Mouse (Mus musculus) natural killer cell, adult 2 months (primary cell): ENCODE measurements at regions not wholly inside any gene's neighbourhood (a gene's known extent, or its start where the extent isn't known, plus 50 kb on each side); places are given as distances from the start of the nearest gene placed in this dataset.

Experiments used
- DNase-seq, 2 experiments: peaks; one replicate each; pipeline ENCODE4 v3.0.0; 2022; ENCODE audit warnings: low spot score in 2 of 2

DNA sequence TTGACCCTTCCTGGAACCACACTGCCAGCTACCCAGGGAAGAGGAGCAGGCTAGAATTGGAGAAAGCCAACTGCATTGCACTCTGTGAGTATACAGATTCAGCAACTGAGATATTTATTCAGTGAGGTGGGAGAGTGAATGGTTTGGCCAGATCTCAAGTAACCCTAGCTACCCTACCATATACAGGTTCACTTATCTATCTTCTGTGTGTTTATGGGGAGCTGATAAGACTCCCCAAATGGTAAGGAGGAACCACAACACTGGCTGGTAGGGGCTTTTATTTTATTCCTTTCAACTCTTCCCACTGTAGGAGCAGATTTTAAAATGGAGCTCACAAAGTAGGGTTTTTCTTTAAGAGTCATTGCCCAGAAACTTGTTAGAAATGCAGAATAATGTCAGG, 62.9 kb downstream of the Arrdc3 start:
- no peak for DNase-seq

GRCm38 (mm10) chr13:80947705-80948104, 64.5 kb downstream of the Arrdc3 start:
- no peak for DNase-seq

DNA sequence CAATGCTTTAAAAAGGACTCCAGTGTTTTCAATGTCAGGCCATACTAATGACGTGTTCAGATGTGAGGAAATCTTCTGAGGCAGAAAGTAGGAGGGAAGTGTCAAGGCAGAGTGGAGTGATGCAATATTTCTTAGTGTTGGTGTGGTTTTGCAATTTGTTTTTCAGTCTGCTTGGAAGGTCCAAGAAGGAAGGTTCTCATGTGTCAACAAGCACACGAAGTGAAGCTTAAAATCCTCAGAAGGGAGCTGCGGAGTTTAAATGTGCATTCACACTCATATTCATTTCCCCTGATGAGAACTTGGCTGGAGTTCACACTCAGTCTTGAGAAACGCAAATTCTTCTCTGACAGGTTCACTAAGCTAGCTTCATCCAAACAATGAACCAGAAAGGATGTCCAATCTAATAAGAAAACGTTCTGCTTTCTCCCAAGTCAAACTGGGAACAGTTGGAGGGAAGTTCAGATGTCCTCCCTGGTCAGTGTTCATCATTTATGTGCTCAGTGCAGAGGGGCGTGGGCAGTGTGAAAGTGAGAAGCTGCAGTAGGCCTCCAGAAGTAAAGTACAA, 66.0 kb downstream of the Arrdc3 start:
- no peak for DNase-seq

- no peak for DNase-seq
Measured at GRCm38 (mm10) chr13:80950239-80950638, 67.1 kb downstream of the Arrdc3 start.

DNA sequence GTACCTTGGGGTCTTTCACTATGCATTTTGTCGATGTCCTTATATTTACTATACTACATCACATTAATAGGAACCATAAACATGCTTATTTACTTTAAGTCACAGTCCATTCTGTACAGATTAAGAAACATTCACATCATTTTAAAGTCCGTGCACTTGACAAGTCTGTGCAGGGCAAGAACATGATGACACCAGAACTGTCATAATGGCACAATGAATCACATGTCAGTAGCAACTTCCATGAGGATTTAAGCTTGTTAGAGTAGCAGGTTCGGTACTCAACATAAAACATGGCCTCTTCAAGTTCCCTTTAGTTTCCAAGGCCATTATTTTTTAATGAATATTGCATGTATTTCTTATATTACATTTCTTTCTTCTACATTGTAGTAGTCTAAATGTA, 67.6 kb downstream of the Arrdc3 start:
- DNase-seq: no peak

- no peak for DNase-seq
Measured at GRCm38 (mm10) chr13:80951327-80951726, 68.1 kb downstream of the Arrdc3 start.

DNA sequence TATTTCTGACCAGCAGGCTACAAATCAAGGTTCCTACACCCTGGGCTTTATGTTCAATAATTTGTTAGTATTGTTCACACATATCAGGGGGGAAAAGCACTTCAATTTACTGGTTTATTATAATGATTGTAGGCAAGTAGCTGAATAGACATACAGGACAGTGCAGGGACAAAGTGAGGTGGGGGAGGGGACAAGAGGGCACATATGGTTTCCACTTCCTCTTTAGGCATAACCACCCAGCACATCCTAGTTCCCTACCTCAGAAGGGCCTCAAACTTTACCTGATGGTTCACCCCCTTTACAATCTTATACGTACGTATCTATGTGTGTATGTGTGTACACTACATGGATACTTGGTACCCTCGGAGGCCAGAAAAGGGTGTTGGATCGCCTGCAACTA, 69.7 kb downstream of the Arrdc3 start:
- DNase-seq: no peak

DNA sequence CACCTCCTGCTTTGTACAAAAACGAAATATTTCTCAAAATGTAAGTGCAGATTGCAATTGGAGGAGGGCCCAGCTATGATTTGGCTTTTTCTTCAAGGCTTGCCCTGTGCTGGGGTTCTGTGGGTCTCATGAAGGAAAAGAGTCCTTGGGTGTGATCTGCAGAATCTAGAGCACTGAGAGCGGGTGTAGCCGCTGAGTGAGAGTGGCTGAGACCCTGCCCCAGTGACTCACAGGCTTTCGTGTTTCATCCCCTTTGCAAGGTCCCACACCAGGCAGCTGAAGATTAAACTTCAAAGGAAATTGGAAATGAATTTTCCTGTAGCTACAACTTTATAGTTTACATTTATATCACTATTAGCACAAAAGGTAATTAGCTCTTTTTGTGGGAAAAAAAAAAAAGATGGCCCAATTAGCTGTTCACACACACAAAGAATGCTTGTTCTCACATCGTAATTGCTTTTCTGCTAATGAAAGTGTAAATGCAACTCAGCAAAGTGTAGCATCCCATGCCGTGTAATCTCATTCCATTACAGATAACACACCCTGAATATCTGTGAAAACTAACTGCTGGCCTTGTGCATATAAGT, 71.0 kb downstream of the Arrdc3 start:
- DNase-seq: no peak

DNA sequence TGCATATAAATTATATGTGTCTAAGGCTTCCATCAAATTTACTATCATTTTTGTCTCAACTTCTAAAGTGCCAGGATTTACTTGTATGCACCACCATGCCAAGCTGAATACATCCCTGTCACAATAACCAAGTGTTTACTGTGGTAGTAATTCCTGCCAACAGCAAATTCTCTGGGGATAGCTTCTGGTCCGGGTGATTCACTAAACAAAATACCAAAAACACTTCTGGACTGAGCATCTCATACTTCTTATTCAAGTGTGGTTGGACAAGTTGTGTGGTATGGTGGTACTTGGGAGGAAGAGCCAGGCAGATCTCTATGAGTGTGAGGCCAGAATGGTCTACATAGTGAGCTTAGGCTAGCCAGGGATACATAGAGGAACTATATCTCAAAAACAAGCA, 73.8 kb downstream of the Arrdc3 start:
- no peak for DNase-seq

DNA sequence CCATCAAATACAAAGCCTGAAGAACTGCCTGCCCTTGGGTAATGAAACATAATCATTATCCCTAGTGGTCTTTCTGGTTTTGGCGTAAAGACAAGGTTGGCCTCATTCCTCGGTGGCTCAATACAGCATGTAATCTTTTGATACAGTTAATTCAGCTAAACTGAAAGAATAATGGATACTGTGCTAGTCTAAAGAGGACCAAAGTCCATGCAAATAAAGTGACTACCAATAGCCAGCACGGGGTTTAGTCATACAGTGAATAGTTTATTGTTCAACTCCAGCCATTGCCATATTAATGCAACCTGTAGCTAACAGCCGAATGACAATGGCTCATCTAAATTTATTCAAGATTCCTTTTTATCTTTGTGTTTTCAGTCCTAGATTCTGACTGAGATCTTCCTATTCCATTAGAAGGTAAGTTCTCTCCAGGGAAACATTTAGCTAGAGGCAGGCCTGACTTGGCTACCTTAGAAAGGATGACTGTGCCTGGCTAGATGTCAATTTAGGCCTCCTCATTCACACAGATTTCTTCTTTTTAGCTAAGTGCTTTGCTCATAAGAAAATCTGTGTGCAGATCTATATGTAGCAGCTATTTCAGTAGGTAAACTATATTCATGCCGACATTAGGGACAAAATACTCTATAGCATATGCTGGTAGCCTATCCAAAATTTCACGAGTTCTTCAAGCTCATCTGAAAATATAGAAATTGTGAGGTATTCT, 74.4 kb downstream of the Arrdc3 start:
- no peak for DNase-seq

- no peak for DNase-seq
Measured at GRCm38 (mm10) chr13:80959763-80960162, 76.6 kb downstream of the Arrdc3 start.

DNA sequence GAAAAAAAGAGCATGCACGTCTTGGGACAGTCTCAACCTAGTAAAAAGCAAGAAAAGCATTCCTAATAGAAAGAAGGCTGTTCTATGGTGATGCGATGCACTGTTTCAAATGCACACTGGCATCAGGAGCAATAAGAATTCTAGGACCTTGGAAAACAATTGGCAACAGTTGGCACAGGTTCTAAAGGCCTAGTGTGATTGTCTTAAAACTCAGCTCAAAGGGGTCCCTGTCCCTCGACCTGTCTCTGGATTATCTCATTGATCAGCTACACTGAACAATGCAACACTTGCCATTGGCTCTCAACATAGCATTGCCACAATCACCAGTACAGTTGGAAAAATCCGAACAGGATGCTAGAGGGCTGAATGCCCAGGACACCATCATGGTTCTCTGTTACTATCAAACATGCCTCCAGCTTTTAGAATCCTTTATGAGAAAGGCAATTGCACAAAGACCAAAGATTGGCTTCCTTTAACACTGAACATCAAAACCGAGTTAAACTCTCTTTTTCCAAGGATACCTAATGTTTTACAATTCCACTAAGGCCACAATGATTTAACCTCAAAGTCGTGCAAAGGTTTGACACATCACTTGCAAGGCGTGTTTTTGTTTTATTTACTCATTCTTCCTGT, 78.9 kb downstream of the Arrdc3 start:
- no peak for DNase-seq

DNA sequence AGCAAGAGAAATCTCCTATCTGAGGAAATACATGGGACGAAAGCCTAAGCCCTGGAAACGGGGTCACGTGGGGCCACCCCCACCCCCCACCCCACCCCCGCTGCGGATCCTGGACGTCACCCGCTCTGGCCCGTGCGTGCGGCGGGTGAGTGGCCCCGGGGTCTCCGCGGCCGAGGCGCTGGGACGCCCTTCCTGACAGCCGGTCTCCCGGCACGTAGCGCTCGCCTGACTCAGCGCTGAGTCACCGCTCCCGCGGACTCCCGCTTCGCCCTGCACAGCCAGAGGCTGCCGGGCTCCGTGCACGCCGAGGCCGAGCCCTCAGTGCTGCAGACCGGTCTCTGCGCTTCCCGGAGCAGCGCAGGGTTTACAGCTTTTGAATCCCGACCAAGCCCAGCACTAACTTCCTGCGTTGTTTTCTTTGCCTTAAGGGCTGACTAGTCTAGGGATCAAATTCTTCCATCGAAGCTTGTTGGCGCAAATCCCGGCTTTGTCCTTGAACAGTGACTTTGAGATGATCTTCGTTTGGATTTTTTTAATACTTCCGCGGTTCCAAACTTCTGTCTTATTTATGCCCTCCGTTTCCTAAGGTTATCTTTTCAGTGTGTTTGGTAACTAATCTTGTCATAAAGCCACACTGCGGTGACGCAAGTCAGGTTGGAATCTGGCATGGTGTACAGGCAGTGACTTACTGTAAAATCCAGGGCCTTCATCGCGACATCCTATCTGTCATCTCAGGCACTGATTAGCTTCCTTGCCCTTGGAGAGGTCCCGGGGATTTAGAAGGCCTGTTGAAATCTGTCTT, 79.8 kb downstream of the Arrdc3 start:
- DNase-seq: peak; percentile 43 to 52

- DNase-seq: no peak
Measured at GRCm38 (mm10) chr13:80963591-80963940, 80.4 kb downstream of the Arrdc3 start.

- no peak for DNase-seq
Measured at GRCm38 (mm10) chr13:80971664-80972063, 88.5 kb downstream of the Arrdc3 start.

DNA sequence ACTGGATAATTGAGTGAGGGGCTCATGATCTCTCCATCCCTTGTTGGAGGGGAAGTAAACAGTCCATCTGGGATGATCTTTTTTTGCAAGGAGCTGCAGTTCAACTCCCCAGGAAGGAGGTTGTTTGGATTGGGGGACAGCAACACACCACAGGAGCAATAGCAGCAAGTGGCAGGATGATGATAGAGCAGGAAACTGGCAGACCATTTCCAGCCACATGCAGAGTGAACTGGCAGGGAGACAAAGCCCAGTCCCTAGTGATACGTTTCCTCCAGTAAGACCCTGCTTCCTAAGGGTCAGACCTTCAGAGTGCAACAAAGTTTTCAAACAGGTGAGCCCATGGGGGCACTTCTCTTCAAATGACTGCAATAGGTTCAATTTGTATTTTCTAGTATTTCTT, 91.2 kb downstream of the Arrdc3 start:
- DNase-seq: no peak

DNA sequence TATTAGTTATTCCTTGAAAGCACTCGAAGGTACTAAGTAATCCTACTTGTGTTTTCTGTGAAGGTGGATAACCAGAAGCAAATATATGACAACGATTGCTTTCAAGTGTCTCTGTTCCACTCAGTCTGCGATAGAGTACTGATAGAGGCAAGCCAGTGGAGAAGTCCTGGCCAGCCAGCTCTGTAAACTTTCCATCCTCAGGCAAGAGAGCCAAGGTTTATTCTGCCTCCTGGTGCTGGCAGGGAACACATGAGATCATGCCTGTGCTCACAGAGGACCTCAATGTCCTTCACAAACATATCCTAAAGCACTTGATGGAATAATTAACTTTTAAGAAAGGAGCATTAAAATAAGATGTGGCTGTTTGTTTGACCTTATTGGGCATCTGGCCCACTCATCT, 94.1 kb downstream of the Arrdc3 start:
- no peak for DNase-seq

GRCm38 (mm10) chr13:80981201-80981600, 98.0 kb downstream of the Arrdc3 start:
- DNase-seq: no peak

GRCm38 (mm10) chr13:80986657-80987056, 103.5 kb downstream of the Arrdc3 start:
- DNase-seq: no peak

DNA sequence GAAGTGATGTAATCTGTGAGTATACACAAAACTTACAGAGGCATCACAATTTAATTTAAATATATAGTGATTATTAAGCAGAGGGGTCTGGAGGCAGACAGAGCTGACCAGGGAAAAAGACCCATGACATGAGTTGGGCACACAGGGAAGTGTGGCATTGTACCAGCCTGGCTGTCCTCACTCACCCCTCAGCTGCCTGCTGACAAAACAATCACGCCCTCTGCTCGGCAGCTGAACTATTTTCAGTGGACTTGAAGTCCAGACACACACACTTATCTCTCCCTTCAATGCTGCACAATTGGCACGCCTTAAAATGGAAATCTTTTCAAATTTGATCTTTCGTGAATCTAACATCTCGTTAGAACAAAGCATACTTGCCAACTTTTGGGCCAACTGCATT, 106.6 kb downstream of the Arrdc3 start:
- DNase-seq: no peak

DNA sequence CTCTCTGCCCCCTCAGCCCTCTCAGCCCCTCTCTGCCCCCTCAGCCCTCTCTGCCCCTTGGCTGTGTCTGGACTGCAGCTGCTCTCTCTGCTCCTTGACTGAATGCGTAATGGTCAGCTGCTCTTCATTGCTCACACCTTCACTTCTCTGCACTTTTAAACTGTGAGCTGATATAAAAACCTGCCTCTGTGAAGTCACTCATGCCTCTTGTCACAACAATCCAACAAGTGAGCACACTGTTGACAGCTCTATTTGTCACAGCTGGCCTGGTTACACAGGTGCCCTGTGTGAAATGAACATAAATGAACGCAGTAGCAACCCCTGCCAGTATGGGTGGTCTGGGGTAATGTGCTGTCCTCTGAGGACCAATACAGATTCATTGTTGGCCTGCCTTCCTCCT, 109.2 kb downstream of the Arrdc3 start:
- DNase-seq: no peak
